Mouse (Mus musculus): ENCODE measurements around the gene Lrrc71. TPM values are rescaled to one million over a fixed set of nuclear protein-coding genes. Genes with fewer than 3 reads are reported as not detected.

The Lrrc71 gene
- polyA plus RNA-seq, 1 experiment, result 3.2 TPM

DNA sequence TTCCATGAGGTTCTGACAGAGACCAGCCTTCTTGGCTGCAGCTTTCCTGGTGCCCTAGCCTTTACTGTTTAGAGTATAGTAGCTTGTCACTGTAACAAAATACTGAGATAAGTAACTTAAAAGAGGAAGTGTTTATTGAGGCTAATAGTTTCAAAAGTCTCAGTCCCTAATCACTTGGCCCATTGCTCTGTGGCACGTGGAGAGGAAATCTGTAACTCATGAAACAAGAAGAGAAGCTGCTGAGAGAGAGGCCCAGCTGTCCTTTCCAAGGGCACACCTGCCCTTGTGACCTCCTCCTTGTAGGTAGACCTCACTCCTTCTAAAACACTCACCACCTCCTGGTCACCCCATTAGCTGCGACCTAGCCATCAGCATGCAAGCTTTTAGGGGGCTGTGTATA is 29.9 kb downstream of the Lrrc71 start:
- no peak for DNase-seq (ENCODE audit: low read depth)

Other genes starting within 250 kb of the Lrrc71 start
- 15.8 and 16.5 TPM in 2 replicates for gene Etv3, start 223.2 kb downstream of the Lrrc71 start, polyA plus RNA-seq (2012; rRNA removed)
- 26.6 and 31.0 TPM in 2 replicates for gene Arhgef11, start 131.1 kb downstream of the Lrrc71 start, polyA plus RNA-seq (2012; rRNA removed)
- gene Ntrk1, start 46.5 kb upstream of the Lrrc71 start, polyA plus RNA-seq (2012; rRNA removed), result 2.8 and 3.0 TPM in 2 replicates
- gene Insrr, start 48.3 kb upstream of the Lrrc71 start, polyA plus RNA-seq (2012; rRNA removed), result 2.0 and 2.8 TPM in 2 replicates
- gene Pear1, start 75.7 kb upstream of the Lrrc71 start, polyA plus RNA-seq (2012; rRNA removed), result 76.8 and 81.8 TPM in 2 replicates
- 0.43 and 0.61 TPM in 2 replicates for gene Sh2d2a, start 98.1 kb upstream of the Lrrc71 start, polyA plus RNA-seq (2012; rRNA removed)
- gene Prcc, start 137.0 kb upstream of the Lrrc71 start, polyA plus RNA-seq (2012; rRNA removed), result 24.5 and 29.2 TPM in 2 replicates
- 78.3 and 87.9 TPM in 2 replicates for gene Hdgf, start 157.7 kb upstream of the Lrrc71 start, polyA plus RNA-seq (2012; rRNA removed)
- gene Mrpl24, start 170.9 kb upstream of the Lrrc71 start, polyA plus RNA-seq (2012; rRNA removed), result 51.0 and 51.8 TPM in 2 replicates
- gene Isg20l2, start 181.7 kb upstream of the Lrrc71 start, polyA plus RNA-seq (2012; rRNA removed), result 11.0 and 11.4 TPM in 2 replicates
- gene Rrnad1, start 182.1 kb upstream of the Lrrc71 start, polyA plus RNA-seq (2012; rRNA removed), result 19.9 and 27.5 TPM in 2 replicates
- 5.6 and 12.0 TPM in 2 replicates for gene Crabp2, start 200.0 kb upstream of the Lrrc71 start, polyA plus RNA-seq (2012; rRNA removed)
- 5.0 and 6.1 TPM in 2 replicates for gene Nes, start 222.5 kb upstream of the Lrrc71 start, polyA plus RNA-seq (2012; rRNA removed)

Data from gonadal fat pad, adult 2 months (tissue).